Mouse (Mus musculus): ENCODE data around the gene Ccdc163. TPM values are rescaled to one million over a fixed set of nuclear protein-coding genes. Genes with fewer than 3 reads are reported as not detected.

The Ccdc163 gene
- polyA plus RNA-seq, 1 experiment from 2014 or later, result 18.8 TPM

- no peak for ATAC-seq (ENCODE audit: insufficient number of reproducible peaks, low FRiP score, low TSS enrichment, low read depth)
- 69% methylated on average over 2 of the region's 2 CpGs for WGBS
- no peak overlapping the region for H3K27ac ChIP-seq
Measured at GRCm38 (mm10) chr4:116734996-116735395, 26.7 kb downstream of the Ccdc163 start.

GRCm38 (mm10) chr4:116738972-116739751 lies 30.9 kb downstream of the Ccdc163 start:
- H3K27ac ChIP-seq, result no peak overlapping the region
- H3K4me3 ChIP-seq, result no peak overlapping the region
- no peaks in the 10 kb centered on the region for H3K27me3 ChIP-seq
- no peaks in the 10 kb centered on the region for H3K36me3 ChIP-seq
- no peak for ATAC-seq (ENCODE audit: insufficient number of reproducible peaks, low FRiP score, low TSS enrichment, low read depth)
- H3K9me3 ChIP-seq, result no peaks in the 10 kb centered on the region
- H3K9ac ChIP-seq, result no peak overlapping the region
- H3K4me1 ChIP-seq, result no peaks in the 10 kb centered on the region
- WGBS, result 79% methylated on average over 9 of the region's 9 CpGs
- H3K4me2 ChIP-seq, result no peak overlapping the region

More at GRCm38 (mm10) chr4:116734996-116735395, 26.7 kb downstream of the Ccdc163 start:
- H3K27me3 ChIP-seq, result no peaks in the 10 kb centered on the region
- no peak overlapping the region for H3K4me2 ChIP-seq
- no peaks in the 10 kb centered on the region for H3K36me3 ChIP-seq
- no peak overlapping the region for H3K4me3 ChIP-seq
- no peaks in the 10 kb centered on the region for H3K9me3 ChIP-seq
- H3K4me1 ChIP-seq, result no peaks in the 10 kb centered on the region
- no peak overlapping the region for H3K9ac ChIP-seq

GRCm38 (mm10) chr4:116749750-116750149 lies 41.4 kb downstream of the Ccdc163 start:
- Histone ChIP-seq H3K27ac (no peak overlapping the region), H3K9me3 (no peaks in the 10 kb centered on the region), H3K4me3 (no peak overlapping the region), H3K27me3 (no peaks in the 10 kb centered on the region), H3K4me2 (no peak overlapping the region), H3K9ac (no peak overlapping the region), H3K36me3 (no peaks in the 10 kb centered on the region), H3K4me1 (no peaks in the 10 kb centered on the region)
- 73% methylated on average over 2 of the region's 2 CpGs for WGBS
- no peak for ATAC-seq (ENCODE audit: insufficient number of reproducible peaks, low FRiP score, low TSS enrichment, low read depth)

GRCm38 (mm10) chr4:116761914-116762313 lies 53.6 kb downstream of the Ccdc163 start:
- Histone ChIP-seq H3K4me1 (no peaks in the 10 kb centered on the region), H3K9me3 (no peaks in the 10 kb centered on the region), H3K4me2 (no peak overlapping the region), H3K36me3 (no peaks in the 10 kb centered on the region), H3K27ac (no peak overlapping the region), H3K4me3 (no peak overlapping the region), H3K27me3 (no peaks in the 10 kb centered on the region), H3K9ac (no peak overlapping the region)
- no peak for ATAC-seq (ENCODE audit: insufficient number of reproducible peaks, low FRiP score, low TSS enrichment, low read depth)
- WGBS, result 91% methylated on average over 2 of the region's 2 CpGs

GRCm38 (mm10) chr4:116764001-116764400 lies 55.7 kb downstream of the Ccdc163 start:
- Histone ChIP-seq H3K9me3 (no peaks in the 10 kb centered on the region), H3K27ac (no peak overlapping the region), H3K4me1 (no peaks in the 10 kb centered on the region), H3K27me3 (no peaks in the 10 kb centered on the region), H3K4me3 (no peak overlapping the region), H3K36me3 (no peaks in the 10 kb centered on the region), H3K4me2 (no peak overlapping the region), H3K9ac (no peak overlapping the region)
- 92% methylated on average over 5 of the region's 5 CpGs for WGBS
- no peak for ATAC-seq (ENCODE audit: insufficient number of reproducible peaks, low FRiP score, low TSS enrichment, low read depth)

GRCm38 (mm10) chr4:116768510-116768909 lies 60.2 kb downstream of the Ccdc163 start:
- no peak for ATAC-seq (ENCODE audit: insufficient number of reproducible peaks, low FRiP score, low TSS enrichment, low read depth)

GRCm38 (mm10) chr4:116769060-116769459 lies 60.8 kb downstream of the Ccdc163 start:
- no peak overlapping the region for H3K27ac ChIP-seq
- ATAC-seq (ENCODE audit: insufficient number of reproducible peaks, low FRiP score, low TSS enrichment, low read depth), result no peak
- H3K4me3 ChIP-seq, result no peak overlapping the region
- no peak overlapping the region for H3K9ac ChIP-seq
- no peak overlapping the region for H3K4me2 ChIP-seq
- H3K9me3 ChIP-seq, result no peaks in the 10 kb centered on the region
- H3K27me3 ChIP-seq, result no peaks in the 10 kb centered on the region
- no peaks in the 10 kb centered on the region for H3K4me1 ChIP-seq
- no peaks in the 10 kb centered on the region for H3K36me3 ChIP-seq

More at GRCm38 (mm10) chr4:116768510-116768909, 60.2 kb downstream of the Ccdc163 start:
- H3K4me3 ChIP-seq, result no peak overlapping the region
- 79% methylated on average over 5 of the region's 5 CpGs for WGBS
- no peaks in the 10 kb centered on the region for H3K9me3 ChIP-seq
- H3K4me2 ChIP-seq, result no peak overlapping the region
- no peaks in the 10 kb centered on the region for H3K4me1 ChIP-seq
- no peaks in the 10 kb centered on the region for H3K27me3 ChIP-seq
- H3K36me3 ChIP-seq, result no peaks in the 10 kb centered on the region
- H3K9ac ChIP-seq, result no peak overlapping the region
- no peak overlapping the region for H3K27ac ChIP-seq

- WGBS, result 87% methylated on average over 5 of the region's 5 CpGs
- Histone ChIP-seq H3K9ac (no peak overlapping the region), H3K4me3 (no peak overlapping the region), H3K4me2 (no peak overlapping the region), H3K27ac (no peak overlapping the region), H3K9me3 (no peaks in the 10 kb centered on the region), H3K36me3 (no peaks in the 10 kb centered on the region), H3K27me3 (no peaks in the 10 kb centered on the region), H3K4me1 (no peaks in the 10 kb centered on the region)
- ATAC-seq (ENCODE audit: insufficient number of reproducible peaks, low FRiP score, low TSS enrichment, low read depth), result no peak
Measured at GRCm38 (mm10) chr4:116776391-116776790, 68.1 kb downstream of the Ccdc163 start.

GRCm38 (mm10) chr4:116777079-116777478 lies 68.8 kb downstream of the Ccdc163 start:
- ATAC-seq (ENCODE audit: insufficient number of reproducible peaks, low FRiP score, low TSS enrichment, low read depth), result no peak
- 76% methylated on average over 3 of the region's 3 CpGs for WGBS
- H3K9ac ChIP-seq, result no peak overlapping the region
- no peaks in the 10 kb centered on the region for H3K9me3 ChIP-seq
- no peaks in the 10 kb centered on the region for H3K36me3 ChIP-seq
- no peaks in the 10 kb centered on the region for H3K4me1 ChIP-seq
- H3K27ac ChIP-seq, result no peak overlapping the region
- no peak overlapping the region for H3K4me3 ChIP-seq
- no peaks in the 10 kb centered on the region for H3K27me3 ChIP-seq
- no peak overlapping the region for H3K4me2 ChIP-seq

GRCm38 (mm10) chr4:116780541-116780940 lies 72.2 kb downstream of the Ccdc163 start:
- Histone ChIP-seq H3K9ac (no peak overlapping the region), H3K9me3 (no peaks in the 10 kb centered on the region), H3K4me3 (no peak overlapping the region), H3K36me3 (no peaks in the 10 kb centered on the region), H3K4me2 (no peak overlapping the region), H3K4me1 (no peaks in the 10 kb centered on the region), H3K27ac (no peak overlapping the region), H3K27me3 (no peaks in the 10 kb centered on the region)
- ATAC-seq (ENCODE audit: insufficient number of reproducible peaks, low FRiP score, low TSS enrichment, low read depth), result no peak
- WGBS, result 65% methylated on average over 2 of the region's 2 CpGs

GRCm38 (mm10) chr4:116781366-116781765 lies 73.1 kb downstream of the Ccdc163 start:
- Histone ChIP-seq H3K9ac (no peak overlapping the region), H3K9me3 (no peaks in the 10 kb centered on the region), H3K4me3 (no peak overlapping the region), H3K4me2 (no peak overlapping the region), H3K4me1 (no peaks in the 10 kb centered on the region), H3K27ac (no peak overlapping the region), H3K27me3 (no peaks in the 10 kb centered on the region), H3K36me3 (no peaks in the 10 kb centered on the region)
- WGBS, result 46% methylated on average over 2 of the region's 2 CpGs
- no peak for ATAC-seq (ENCODE audit: insufficient number of reproducible peaks, low FRiP score, low TSS enrichment, low read depth)

- Histone ChIP-seq H3K4me1 (no peaks in the 10 kb centered on the region), H3K27ac (no peak overlapping the region), H3K4me2 (no peak overlapping the region), H3K9ac (no peak overlapping the region), H3K27me3 (no peaks in the 10 kb centered on the region), H3K4me3 (no peak overlapping the region), H3K36me3 (no peaks in the 10 kb centered on the region), H3K9me3 (no peaks in the 10 kb centered on the region)
- 38% methylated on average over 8 of the region's 8 CpGs for WGBS
- no peak for ATAC-seq (ENCODE audit: insufficient number of reproducible peaks, low FRiP score, low TSS enrichment, low read depth)
Measured at GRCm38 (mm10) chr4:116782171-116782570, 73.9 kb downstream of the Ccdc163 start.
